Mouse (Mus musculus) limb, embryonic 12.5 days (tissue): ENCODE results near the gene Pld4. TPM values are rescaled to one million over a fixed set of nuclear protein-coding genes. Genes with fewer than 3 reads are reported as not detected.
"Not testable (repeated sequence)": the region's sequence is repeated elsewhere in the genome, so short reads cannot be mapped to it uniquely, and the experiment has no call there.

Experiments
- ATAC-seq: fragments of 200-750 bp; cut with Nextera tagmentation; 2 replicates; pipeline ENCODE4 v1.8.0; 2017; ENCODE audit warnings: low read depth, moderate TSS enrichment; ENCODE audit not compliant: insufficient number of reproducible peaks, insufficient read depth, low FRiP score, low TSS enrichment
- H3K27ac ChIP-seq: fragments of 300-500 bp; sonication (generic); 2 replicates; pipeline ENCODE4 v1.5.1; 2016; ENCODE audit warnings: mild to moderate bottlenecking, moderate library complexity
- H3K27me3 ChIP-seq: fragments of 300-500 bp; sonication (generic); 2 replicates; pipeline ENCODE4 v1.6.1; 2016; ENCODE audit warnings: mild to moderate bottlenecking, moderate library complexity
- H3K36me3 ChIP-seq: fragments of 300-500 bp; sonication (generic); 2 replicates; pipeline ENCODE4 v1.6.1; 2016; ENCODE audit warnings: mild to moderate bottlenecking, moderate library complexity
- H3K4me1 ChIP-seq: fragments of 300-500 bp; sonication (generic); replicated peaks from 2 replicates; pipeline ENCODE4 v1.6.1; 2016
- H3K4me2 ChIP-seq: fragments of 300-500 bp; sonication (generic); 2 replicates; pipeline ENCODE4 v1.6.1; 2016; ENCODE audit warnings: mild to moderate bottlenecking, moderate library complexity
- H3K4me3 ChIP-seq: fragments of 300-500 bp; sonication (generic); replicated peaks from 2 replicates; pipeline ENCODE4 v1.5.1; 2016; ENCODE audit warnings: mild to moderate bottlenecking
- H3K9ac ChIP-seq: fragments of 300-500 bp; sonication (generic); replicated peaks from 2 replicates; pipeline ENCODE4 v1.6.1; 2016; ENCODE audit warnings: mild to moderate bottlenecking, moderate library complexity
- H3K9me3 ChIP-seq: fragments of 300-500 bp; sonication (generic); 2 replicates; pipeline ENCODE4 v1.6.1; 2016; ENCODE audit warnings: mild to moderate bottlenecking, moderate library complexity
- WGBS: fragments of 180-500 bp; shearing (Covaris S2); methylation state at CpG from one replicate; pipeline ENCODE4 v1.1.7; 2016; 5-methylcytosine and 5-hydroxymethylcytosine counted together
- microRNA-seq: library from miRNA; unstranded; fragments of <30 nt; microRNA quantifications from one replicate; pipeline ENCODE4, GENCODE M21; 2017
- polyA plus RNA-seq: library from polyadenylated mRNA; unstranded; fragments of >200 nt; fragmentation: Nextera tagmentation; extraction: Ambion mirVana; gene quantifications from 2 replicates; pipeline ENCODE4 v1.2.1, GENCODE M21; 2016

Gene Pld4
- polyA plus RNA-seq, 1 experiment from 2014 or later: 4.4 TPM

- Histone ChIP-seq H3K9me3 (no peaks in the 10 kb centered on the region), H3K4me1 (no peaks in the 10 kb centered on the region), H3K27ac (no peak overlapping the region), H3K4me2 (no peak overlapping the region), H3K27me3 (no peaks in the 10 kb centered on the region), H3K9ac (no peak overlapping the region), H3K36me3 (peaks cover 77% of the 10 kb centered on the region), H3K4me3 (no peak overlapping the region)
- ATAC-seq: no peak
- 64% methylated on average over 4 of the region's 4 CpGs for WGBS
These were observed 55.8 kb downstream of the Pld4 start for GRCm38 (mm10) chr12:112816294-112816693.

GRCm38 (mm10) chr12:112816866-112817265 lies 56.4 kb downstream of the Pld4 start:
- H3K4me3 ChIP-seq, H3K4me2 ChIP-seq, H3K4me1 ChIP-seq, H3K27ac ChIP-seq, H3K27me3 ChIP-seq, H3K9me3 ChIP-seq, ATAC-seq, H3K9ac ChIP-seq: not testable (repeated sequence)
- WGBS: 84% methylated on average over 7 of the region's 7 CpGs
- H3K36me3 ChIP-seq: peaks cover 83% of the 10 kb centered on the region

Small RNAs within 50 kb of the gene (microRNA-seq; reads per million reads assigned to microRNA genes)
- gene Mir6940: 0.70 reads per million

Other genes starting within 250 kb of the Pld4 start
- 0.19 and 0.23 TPM in 2 replicates for gene Tmem179, start 243.9 kb upstream of the Pld4 start, polyA plus RNA-seq
- gene Inf2, start 171.9 kb upstream of the Pld4 start, polyA plus RNA-seq: 2.0 and 2.2 TPM in 2 replicates
- gene Adssl1, start 140.6 kb upstream of the Pld4 start, polyA plus RNA-seq: 9.2 and 10.0 TPM in 2 replicates
- 248 and 258 TPM in 2 replicates for gene Siva1, start 116.0 kb upstream of the Pld4 start, polyA plus RNA-seq
- gene Akt1, start 85.8 kb upstream of the Pld4 start, polyA plus RNA-seq: 67.0 and 156 TPM in 2 replicates
- gene Zbtb42, start 81.8 kb upstream of the Pld4 start, polyA plus RNA-seq: 1.4 and 2.7 TPM in 2 replicates
- gene Cep170b, start 40.2 kb upstream of the Pld4 start, polyA plus RNA-seq: 17.8 and 18.8 TPM in 2 replicates
- 0.23 and 0.26 TPM in 2 replicates for gene Ahnak2, start 42.0 kb downstream of the Pld4 start, polyA plus RNA-seq
- gene Clba1, start 48.3 kb downstream of the Pld4 start, polyA plus RNA-seq: 9.2 and 9.3 TPM in 2 replicates
- gene Cdca4, start 68.8 kb downstream of the Pld4 start, polyA plus RNA-seq: 166 TPM in 2 replicates
- gene Gpr132, start 107.6 kb downstream of the Pld4 start, polyA plus RNA-seq: 0.08 TPM in 1 of 2 replicates, not detected in the other
- gene Jag2, start 169.1 kb downstream of the Pld4 start, polyA plus RNA-seq: 6.4 and 6.8 TPM in 2 replicates
- 81.6 and 95.2 TPM in 2 replicates for gene Nudt14, start 181.5 kb downstream of the Pld4 start, polyA plus RNA-seq
- 25.7 and 29.1 TPM in 2 replicates for gene Btbd6, start 215.8 kb downstream of the Pld4 start, polyA plus RNA-seq
- gene Brf1, start 240.0 kb downstream of the Pld4 start, polyA plus RNA-seq: 76.0 and 83.0 TPM in 2 replicates